Mouse (Mus musculus) heart, postnatal 25 days (tissue): ENCODE results near the gene Prkag3. TPM values are rescaled to one million over a fixed set of nuclear protein-coding genes. Genes with fewer than 3 reads are reported as not detected.

ENCODE experiments used
- DNase-seq: peaks from one replicate; pipeline ENCODE4 v3.0.0; 2022; ENCODE audit warnings: low spot score
- intact Hi-C: fragments of 180-260 bp; cut with DNase I; formaldehyde crosslinking; loops from one replicate; pipeline ENCODE4 v1.15.1; 2025
- total RNA-seq, 2 experiments: library from RNA; stranded (reverse); gene quantifications; 2 replicates each; pipeline ENCODE4 v1.2.3; 2021

Prkag3 gene
- total RNA-seq, 2 experiments from 2014 or later: 0.96 to 2.7 TPM

DNA sequence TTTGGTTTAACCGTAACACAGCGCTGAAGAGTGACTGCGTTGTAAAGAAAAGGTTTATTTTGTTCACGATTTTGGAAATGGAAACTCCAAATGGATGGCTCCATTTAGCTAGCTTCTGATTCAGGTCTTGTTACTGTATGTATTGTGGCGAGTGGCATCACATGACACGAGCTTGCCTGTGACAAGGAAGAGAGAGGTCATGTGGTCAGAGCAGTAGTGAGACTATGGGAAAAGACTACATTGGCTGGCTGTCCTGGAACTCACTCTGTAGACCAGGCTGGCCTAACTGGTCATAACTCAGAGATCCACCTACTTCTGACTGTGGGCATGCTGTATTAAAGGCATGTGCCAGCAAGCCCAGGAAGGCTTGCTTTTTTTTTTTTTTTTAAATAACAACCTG, 33.1 kb downstream of the Prkag3 start:
- intact Hi-C loops: loop anchor here (5.0 kb wide), 1 partner anchor 36 kb away; no protein-coding TSS in a partner anchor
- no peak for DNase-seq

- intact Hi-C loops: loop anchor here (5.0 kb wide), 1 partner anchor 37 kb away; no protein-coding TSS in a partner anchor
- no peak for DNase-seq
Measured at GRCm38 (mm10) chr1:74715468-74715867, 33.6 kb downstream of the Prkag3 start.

- intact Hi-C loops: loop anchor here (5.0 kb wide), 2 partner anchors 37 to 128 kb away; partner anchors contain the start of genes Bcs1l and Zfp142
- DNase-seq: no peak
Measured at GRCm38 (mm10) chr1:74714967-74715366, 34.1 kb downstream of the Prkag3 start.

DNA sequence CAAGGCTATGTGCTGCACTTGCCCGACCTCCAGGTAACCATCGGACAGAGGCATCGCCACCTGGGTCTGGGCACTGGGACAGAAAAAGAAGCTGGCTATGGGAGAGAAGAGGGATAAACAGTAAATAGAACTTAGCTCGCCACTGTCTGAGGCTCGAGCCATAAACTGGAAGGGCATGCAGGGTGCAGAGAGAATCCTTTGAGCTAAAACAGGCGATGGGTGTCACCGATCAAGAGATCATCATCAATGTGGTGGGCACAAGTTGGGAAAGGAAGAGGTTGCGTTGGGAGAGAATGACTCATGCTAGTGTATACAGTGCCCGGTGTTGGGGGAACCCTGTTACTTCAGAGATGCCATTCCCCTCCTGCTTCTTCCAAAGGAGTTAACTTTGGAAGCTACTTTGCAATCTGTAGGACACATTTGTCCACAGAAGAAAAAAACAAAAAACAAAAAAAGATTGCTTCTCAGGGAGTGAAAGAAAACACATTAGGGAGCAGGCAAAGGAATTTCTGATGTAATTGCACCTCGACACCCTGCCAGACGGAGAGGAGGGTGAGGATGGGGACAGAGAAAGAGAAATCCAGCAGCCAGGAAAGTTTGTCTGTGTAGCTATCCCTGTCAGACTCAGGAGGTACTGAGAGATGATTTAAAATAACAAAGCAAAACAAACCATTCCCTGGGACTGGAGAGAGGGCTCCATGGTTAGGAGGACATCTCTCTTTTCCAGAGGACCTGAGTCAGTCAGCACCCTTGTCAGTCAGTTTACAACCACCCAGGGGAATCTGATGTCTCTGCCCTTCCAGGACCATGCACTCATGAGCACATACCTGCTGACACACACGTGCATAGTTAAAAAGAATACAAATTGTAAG, 34.9 kb downstream of the Prkag3 start:
- intact Hi-C loops: loop anchor here (5.0 kb wide), 1 partner anchor 127 kb away; the partner anchor contains the start of genes Bcs1l and Zfp142
- no peak for DNase-seq

- DNase-seq: peak; percentile 83
- intact Hi-C loops: loop anchor here (5.0 kb wide), 1 partner anchor 126 kb away; the partner anchor contains the start of genes Bcs1l and Zfp142
Measured at GRCm38 (mm10) chr1:74713099-74713858, 35.7 kb downstream of the Prkag3 start, which contains the start of gene Cyp27a1. Gene Cyp27a1, plus strand, starts transcription at chr1:74713574.

DNA sequence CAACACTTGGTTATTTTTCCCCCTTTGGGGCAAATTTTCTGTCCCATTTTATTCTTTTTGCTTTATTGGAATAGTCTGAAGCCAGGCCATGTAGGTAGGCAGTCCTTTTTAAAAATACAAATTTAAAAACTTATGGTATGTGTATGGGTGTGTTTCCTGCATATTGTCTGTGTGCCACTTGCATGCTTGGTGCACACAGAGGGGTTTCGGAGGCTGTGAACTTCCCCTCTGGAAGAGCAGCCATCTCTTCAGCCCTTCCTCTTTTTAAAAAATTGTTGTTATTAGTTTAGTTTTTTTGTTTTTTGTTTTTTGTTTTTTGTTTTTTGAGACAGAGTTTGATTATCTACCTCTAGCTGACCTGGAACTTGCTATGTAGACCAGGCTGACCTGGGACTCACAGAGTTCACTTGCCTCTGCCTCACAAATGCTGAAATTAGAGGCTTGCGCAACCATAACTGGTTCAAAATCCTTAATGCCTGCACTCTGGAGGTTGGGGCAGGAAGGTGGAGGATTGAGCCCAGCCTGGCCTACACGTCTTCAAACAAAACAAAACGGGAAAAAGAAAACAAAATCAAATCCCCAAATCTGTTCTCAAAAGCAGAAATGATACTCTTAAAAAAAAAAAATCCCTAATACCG, 36.4 kb downstream of the Prkag3 start:
- intact Hi-C loops: loop anchor here (5.0 kb wide), 1 partner anchor 125 kb away; the partner anchor contains the start of genes Bcs1l and Zfp142
- no peak for DNase-seq

DNA sequence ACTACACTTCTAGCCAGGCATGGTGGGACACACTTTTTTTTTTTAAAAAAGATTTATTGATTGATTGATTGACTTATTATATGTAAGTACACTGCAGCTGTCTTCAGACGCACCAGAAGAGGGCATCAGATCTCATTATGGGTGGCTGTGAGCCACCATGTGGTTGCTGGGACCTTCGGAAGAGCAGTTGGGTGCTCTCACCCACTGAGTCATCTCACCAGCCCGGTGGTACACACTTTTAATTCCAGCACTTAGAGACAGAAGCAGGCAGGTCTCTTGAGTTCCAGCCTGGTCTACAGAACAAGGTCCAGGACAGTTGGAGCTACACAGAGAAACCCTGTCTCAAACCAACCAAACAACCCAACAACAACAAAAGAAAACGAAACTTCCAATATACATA, 37.0 kb downstream of the Prkag3 start:
- intact Hi-C loops: loop anchor here (5.0 kb wide), 1 partner anchor 125 kb away; the partner anchor contains the start of genes Bcs1l and Zfp142
- no peak for DNase-seq

DNA sequence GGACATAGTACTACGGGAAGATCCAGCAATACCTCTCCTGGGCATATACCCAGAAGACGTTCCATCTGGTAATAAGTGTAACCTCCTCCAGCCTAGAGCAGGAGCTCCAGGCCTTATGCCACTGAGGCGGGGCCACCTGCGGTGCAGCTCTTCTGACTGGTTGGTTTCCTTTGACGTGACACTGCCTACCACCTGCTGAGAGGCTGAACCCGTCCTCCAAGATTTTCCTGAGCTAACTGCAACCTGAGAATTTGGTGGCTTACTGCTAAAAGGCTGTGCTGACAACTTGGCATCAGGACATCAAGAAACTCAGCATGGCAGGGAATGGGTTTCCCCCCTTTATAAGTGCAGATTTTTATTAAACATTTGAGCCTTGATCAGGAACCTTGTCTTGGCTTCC, 39.5 kb downstream of the Prkag3 start:
- DNase-seq: no peak
- intact Hi-C loops: no loop called here

- DNase-seq: no peak
- intact Hi-C loops: no loop called here
Measured at GRCm38 (mm10) chr1:74705016-74705415, 44.0 kb downstream of the Prkag3 start.

- intact Hi-C loops: no loop called here
Measured at GRCm38 (mm10) chr1:74704156-74704555, 44.9 kb downstream of the Prkag3 start.

GRCm38 (mm10) chr1:74702142-74702553, 46.9 kb downstream of the Prkag3 start:
- no peak for DNase-seq
- intact Hi-C loops: no loop called here

More at GRCm38 (mm10) chr1:74704156-74704555, 44.9 kb downstream of the Prkag3 start:
- no peak for DNase-seq

- intact Hi-C loops: no loop called here
- DNase-seq: no peak
Measured at GRCm38 (mm10) chr1:74698791-74699190, 50.2 kb downstream of the Prkag3 start.

DNA sequence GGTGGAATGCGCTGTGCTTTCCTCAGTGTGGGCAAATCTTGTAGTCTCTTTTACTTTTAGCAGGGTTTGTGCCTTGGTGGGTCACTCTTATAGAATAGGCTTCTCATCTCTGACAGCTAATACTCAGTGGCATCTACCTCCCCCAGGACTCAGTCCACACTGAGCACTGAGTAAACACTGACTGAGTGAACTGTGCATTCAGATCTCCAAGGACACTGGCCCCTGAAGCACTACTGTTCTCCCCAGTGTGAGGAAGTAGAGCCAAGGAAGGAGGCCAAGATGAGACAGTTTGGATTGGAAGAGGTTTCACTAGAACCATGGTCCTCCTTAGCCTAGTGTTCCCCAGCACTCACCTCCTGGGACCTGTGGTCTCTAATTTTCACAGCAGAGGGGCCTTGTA, 50.7 kb downstream of the Prkag3 start:
- DNase-seq: no peak
- intact Hi-C loops: no loop called here

GRCm38 (mm10) chr1:74697416-74697815, 51.6 kb downstream of the Prkag3 start:
- no peak for DNase-seq
- intact Hi-C loops: no loop called here

GRCm38 (mm10) chr1:74695836-74696235, 53.2 kb downstream of the Prkag3 start:
- intact Hi-C loops: no loop called here
- DNase-seq: no peak

DNA sequence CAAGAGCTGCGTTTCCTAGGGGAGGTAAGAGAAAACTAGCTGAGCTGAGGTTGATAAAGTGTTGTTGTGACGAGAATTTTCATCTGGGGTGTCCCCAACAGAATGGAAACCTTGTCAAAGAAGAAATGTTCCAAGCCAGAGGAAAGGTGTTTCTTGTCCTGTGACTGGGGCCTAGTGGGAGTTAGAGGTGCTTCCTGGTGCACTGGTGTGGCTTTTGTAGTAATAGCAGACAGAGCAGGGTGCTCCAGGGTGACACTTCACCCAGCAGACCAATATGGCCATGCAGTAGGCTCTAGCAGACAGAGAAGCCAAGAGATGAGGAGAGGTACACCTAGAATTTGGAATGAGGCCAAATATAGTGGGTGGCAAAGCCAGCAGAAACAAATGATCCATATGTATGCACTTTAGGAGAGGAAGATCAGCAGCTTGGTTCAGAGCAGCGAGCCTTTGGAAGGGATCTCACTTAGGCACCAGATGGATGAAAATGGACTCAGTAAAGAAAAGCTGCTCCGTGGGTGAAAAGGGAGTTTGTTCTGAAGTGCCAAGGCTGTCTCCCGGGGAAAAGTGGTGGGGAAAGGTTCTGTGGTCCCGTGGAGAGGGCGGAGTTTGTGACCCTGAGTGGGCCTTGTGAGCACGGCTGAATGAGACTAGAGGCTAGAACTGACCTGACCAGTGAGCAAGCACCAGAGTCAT, 55.0 kb downstream of the Prkag3 start:
- intact Hi-C loops: no loop called here
- DNase-seq: no peak
